Mouse (Mus musculus) yolk sac, embryonic 10.5 days (tissue): Measurements from ENCODE around the gene Bcor.
A peak's percentile ranks its signal among the peaks of the same experiment; 100 is the strongest.

Experiments used
- DNase-seq: peaks from one replicate; pipeline ENCODE4 v3.0.0-alpha.2; 2017; ENCODE audit warnings: low spot score

The Bcor gene

DNA sequence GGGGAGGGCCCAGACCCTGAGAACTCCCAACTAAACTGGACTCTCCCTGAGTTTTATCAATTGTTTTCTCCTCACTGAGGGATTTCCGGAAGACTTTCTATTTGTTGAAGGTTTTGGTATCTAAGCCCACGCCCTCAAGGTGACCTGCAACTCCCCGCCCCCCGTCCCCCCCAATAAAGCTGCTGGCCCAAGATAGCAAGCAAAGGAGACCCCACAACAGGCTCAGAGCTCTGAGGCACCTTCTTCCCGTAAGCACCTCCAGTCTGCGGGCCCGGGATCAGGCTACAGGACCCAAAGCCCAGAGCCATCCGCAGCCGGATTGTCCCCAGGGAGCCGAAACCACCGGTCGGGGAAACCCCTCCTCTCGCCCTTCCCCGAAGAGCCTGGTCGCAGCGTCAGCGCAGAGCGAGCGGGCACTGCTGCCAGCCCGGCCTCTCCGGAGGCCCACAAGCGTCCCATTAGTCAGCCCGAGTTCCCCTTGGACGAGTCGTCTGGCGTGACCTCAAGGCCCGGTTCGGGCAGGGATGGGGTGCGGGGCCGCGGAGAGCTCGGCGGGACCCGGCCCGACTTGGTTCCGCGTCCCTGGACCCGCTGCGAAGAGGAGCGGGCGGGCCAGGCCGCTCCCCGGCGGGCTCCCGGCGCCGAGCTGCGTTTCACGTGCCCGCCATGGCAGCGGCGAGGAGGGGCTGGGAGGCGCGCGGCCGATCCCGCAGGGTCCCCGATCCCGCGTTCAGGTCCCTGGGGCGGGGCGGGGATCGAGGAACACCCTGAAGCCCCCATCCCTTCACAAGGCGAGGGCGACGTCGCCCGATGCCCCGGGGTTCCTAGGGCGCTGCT lies 73.3 kb downstream of the Bcor start:
- DNase-seq = peak; percentile 26

DNA sequence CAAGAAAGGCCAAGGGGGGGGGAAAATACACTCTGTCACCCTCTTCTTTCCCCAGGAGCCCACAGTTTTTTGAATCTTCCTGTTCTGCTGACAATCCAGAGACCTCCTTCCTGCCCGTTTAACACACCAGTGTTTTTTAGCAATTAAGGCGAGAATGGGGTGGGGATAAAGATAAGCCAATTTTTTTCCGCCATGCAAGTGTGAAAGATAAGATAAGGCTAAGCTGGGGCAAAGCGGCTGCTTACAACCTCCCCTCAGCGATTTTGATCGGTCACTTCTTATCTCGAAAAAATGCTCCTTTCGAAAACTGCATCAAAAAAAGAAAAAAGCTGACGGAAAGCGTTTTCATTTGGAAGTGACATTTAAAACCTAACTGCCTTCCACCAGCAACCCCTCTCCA lies 74.2 kb downstream of the Bcor start:
- DNase-seq = no peak

DNA sequence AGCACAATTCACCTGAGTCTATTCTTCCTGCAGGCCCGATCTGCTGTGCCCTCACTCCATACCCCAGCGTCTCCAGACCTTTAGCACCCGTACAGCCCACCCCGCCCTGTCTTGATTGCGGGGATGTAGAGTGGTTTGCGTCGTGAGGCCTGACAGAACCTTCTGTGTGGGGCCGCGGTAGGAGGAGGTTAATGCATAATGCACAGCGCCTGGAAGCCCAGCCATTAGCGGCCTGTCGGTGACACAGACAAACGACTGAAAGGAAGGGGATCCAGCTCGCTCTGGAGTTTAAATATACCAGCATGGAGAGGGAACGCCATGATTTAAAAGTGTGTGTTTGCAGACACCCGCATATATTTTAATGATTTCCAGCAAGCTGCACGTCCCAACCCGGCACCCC lies 74.9 kb downstream of the Bcor start:
- DNase-seq = no peak

DNA sequence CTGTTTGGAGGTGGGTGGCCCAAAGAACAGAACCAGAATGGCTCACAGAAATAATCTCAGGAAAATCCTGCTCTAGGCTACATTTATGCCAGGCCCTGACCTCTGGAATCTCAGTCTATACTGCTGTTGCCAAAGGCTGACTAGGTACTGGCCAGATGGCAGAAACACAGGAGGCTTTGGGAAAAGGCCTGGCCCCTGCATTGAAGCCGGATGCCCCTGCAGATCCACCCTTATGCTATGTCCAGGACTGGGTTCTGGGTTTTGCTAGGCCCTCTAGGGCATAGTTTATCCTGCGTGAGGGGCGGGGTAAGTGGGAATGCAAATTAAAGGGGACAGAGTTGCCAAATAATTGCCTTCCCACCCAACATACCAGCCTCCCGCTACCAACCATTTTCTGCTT lies 75.5 kb downstream of the Bcor start:
- DNase-seq = no peak

DNA sequence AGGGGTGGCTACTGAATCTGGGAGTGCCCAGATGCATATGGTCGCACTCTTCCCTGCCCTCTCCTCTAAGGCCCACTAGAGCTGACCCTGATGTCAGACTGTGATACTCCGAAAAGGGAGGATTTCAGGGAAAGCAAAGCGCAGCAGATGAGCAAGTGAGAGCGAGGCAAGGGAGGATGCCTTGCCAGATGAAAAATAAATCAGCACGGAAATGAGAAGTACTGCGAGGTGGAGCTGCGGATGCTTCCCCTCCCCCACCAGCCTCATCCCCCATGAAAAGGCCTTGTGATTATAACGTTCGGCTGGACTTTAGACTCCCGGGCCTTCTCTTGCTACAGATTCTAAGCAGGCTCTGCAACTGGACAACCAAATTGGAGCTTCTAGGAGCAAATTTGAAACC lies 76.5 kb downstream of the Bcor start:
- DNase-seq = peak; percentile 34

DNA sequence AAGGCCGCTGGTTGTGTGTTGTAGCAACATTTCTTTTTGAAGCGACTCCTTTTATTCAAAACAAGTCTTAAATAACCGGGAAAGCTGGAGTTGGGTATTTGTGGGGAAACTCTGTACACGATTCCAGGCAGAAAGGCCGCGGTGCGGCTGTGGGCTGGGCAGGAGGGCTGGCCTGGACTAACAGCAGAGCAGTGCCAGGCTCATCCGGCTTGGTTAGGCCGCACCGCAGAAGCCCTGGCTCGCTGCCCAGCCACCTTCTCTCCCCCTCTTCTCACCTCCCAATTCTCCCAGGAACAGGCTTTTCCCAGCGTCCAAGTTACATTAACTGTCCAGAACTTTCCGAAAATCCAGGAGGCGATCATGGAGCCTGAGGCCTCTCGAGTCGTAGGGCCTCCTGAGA lies 77.4 kb downstream of the Bcor start:
- DNase-seq = no peak

DNA sequence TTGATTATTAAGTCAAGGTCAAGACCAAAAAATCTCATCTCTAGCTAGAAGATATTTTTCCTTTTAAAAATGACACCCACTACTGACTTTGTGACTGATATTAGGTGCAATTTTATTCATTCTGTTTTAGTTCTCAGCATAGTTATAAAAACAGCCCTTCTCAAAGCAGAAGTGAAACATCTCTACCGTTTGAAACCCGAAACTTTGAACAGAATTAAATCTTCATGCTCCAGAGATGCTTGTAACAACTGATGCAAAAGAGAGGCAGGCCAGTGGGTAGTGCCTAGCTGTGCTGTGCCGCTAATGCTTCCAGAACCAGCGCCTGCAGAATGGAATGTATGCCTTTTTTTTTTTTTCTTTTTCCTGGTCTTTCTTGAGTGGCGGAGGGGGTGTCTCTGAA lies 78.0 kb downstream of the Bcor start:
- no peak for DNase-seq

DNA sequence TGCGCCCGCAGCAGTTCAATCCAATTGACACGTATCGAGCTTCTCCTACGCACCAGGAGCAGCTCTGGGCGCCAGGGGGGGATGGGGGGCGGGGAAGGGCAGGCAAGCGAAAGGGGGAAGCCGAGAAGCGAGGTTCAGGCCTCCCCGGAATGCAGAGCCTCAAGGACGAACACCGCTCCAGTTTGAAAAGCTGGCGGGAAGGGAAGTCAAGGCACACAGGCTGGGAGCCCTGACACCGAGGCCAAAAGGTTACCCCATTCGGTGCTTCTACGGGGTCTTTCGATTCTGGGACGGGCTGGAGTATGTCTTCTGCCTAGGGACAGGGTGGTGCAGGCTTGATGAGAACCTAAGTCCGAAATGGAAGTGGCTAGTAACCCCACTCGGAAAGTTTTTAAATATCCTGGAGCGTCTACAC lies 78.4 kb downstream of the Bcor start:
- no peak for DNase-seq

DNA sequence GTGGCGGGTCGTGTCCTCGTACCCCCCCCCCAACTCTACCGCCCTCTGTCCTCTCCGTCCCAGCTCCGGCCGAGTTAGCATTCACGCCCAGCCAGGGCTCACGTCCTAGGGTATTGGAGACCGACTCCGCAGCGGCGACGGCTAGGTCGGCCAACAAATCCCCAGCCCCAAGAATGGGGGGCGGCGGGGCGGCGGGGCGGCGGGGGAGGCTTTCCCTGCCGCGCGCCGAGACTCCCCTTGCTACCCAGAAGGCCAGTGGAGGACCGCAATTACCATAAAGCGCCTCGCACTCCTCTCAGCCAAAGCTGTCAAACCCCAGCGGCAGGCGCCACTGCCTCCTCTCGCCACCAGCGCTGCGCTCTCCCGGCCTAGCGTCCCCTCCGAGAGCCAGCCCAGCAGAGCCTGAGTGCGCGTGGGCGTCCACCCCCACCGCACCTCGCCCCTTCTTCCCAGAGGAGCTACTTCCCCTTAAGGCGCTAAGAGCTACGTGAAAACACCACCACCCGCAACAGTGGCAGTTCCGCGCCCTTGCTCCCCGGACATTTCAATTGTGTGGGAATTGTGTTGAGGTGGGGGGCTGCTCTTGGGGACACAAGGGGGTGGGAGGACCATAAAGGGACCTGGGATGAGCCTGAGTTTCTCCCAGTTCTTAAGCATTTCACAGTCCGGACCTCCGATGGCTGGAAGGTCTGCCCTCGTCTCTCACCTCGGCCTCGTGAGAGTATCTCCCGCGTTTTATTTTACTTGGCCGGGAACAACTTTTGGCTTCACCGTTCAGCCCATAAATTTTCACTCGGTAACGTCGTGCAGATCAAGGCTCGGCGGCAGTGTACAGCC lies 79.0 kb downstream of the Bcor start:
- peak; percentile 40 for DNase-seq

DNA sequence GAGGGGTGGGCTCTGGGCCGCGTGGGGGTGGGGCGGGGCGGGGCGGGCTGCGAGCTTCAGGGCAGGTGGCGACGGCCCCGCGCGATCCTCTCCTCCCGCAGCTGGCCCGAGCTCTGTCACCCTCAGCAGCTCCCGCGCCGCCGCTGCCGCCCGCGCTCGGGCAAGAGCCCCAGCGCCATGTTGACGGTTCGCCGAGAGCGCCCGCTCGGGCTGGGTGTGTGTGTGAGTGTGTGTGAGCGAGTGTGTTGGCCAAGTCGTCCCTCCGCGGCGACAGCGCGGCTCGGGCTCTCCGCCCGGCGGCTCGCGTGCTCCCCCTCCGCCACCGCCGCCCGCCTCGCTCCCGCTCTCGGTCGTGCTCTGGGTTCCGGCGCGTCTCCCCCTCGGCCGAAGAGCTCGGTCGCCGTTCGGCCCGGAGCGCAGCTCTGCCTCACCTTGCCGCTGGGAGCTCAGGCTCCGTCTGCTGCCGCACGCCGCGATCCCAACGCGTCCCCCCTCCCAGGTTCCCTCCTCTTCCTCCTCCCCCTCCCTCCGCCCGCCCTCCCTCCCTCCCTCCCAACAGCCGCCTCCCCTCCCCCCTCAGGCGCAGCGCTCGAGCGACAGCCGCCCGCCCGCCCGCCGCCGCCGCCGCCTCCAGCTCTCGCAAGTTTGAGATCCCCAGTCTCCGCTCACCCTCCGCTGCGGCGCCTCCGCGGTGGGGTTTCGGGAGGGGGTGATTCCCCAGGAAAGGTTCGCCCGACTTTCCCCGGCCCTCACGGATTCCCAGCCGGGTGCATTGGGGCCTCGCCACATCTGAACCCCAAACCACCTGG lies 79.9 kb downstream of the Bcor start:
- DNase-seq = peak; percentile 76

DNA sequence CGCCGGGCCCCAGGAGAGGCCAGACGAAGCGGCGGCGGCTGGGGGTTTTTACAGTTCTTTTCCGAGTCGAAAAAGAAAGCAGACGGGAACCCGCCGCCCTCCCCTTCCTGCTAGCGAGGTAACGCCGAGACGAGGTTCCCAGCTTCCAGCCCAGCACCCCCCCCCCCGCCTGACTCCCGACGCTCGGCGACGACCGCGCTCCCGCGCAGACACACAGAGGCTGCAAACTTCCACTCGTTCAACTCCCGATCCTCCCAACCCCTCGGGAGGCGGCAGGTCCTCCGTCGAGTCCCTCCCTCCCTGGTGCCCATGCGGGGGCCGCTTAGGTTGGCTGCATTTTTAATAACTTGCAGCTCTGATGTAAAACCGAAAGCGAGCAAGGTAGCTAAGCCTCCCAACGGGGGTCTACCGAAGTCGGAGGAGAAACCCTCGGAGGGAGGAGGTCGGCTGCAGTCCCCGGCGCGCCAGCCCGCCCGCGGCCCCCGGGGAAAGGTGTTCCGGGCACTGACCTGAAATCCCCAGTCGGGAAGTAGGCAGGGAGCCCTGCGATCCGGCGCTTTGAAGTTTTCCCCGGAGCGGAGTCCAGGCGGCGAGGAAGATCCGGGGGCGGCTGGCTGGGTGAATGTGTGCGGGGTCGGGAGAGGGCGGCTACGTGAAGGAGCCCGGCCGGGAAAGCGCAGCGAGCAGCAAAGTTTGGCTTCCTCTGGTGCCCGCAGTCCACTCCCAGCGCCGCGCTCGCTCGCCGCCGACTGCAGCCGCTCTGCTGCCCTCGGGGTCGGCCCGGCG lies 80.7 kb downstream of the Bcor start:
- peak; percentile 32 for DNase-seq

DNA sequence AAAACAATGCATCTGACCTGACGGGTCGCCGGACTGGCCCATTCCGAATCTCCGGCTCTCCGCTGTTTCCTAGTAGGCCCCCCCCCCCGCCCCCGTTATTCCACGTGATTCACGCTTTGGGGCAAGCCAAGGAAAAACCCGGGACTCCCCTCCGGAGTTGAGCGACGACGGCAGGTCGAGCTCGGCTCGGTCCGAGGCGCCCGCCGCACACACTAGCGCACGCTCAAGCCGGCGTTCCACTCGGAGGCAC lies 81.2 kb downstream of the Bcor start:
- peak; percentile 24 for DNase-seq

DNA sequence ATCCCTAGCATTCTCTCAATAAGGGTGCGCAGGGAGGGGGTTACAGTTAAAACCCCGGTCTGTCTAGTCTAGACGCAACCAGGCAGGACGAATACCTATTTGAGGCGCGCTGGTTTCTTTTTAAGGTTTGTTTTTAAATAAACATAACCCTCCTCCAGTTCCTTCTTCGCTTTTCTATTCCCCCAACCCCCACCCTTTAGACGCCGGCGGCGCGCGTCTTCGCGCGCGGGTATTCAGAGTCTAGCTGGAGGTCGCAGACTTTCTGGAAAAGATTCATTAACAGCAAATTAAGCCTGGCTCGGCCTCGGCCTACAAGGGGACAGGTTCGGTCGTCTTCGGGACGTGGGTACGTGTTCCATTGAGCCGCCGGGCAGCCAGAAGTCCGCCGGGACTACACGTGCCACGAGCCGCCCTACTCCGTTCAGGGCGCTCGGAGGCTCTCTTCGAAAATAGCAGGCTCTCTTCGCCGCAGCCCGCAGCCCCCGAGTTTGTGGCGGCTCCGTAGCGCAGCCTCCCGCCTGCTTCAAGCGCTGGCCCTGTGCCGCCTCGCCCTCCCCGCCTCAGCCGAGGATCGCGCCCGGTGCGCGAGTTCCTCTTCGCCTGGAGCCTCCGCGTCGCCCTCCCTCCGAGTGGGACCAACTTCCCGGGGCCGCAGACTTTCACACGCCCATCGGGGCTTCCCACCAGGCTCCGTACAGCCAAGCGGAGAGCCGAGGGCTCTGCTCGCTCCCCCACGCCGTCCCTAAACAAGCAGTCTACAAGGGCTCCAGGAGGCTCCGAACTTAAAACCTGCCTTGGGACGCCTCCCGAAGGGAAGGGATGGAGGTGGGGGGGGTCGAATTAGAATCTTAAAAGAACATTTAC lies 81.7 kb downstream of the Bcor start:
- DNase-seq = peak; percentile 22

DNA sequence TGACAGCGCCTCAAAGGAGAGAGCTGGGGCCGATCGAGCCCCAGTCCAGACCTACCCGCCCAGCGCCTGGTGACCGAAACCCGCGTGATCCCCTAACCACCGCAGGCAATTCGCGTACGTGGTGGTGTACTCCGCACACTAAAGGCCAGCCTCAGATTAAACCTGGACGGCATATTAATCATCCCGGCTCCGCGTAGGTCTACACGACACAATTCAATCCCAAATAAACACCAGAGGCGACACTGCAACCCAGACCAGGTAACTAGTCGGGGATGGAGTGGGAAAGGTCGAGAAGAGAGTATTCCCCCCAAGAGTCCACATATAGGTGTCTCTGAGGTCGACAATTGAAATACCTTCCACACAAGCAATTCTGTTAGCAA lies 82.6 kb downstream of the Bcor start:
- DNase-seq = no peak

DNA sequence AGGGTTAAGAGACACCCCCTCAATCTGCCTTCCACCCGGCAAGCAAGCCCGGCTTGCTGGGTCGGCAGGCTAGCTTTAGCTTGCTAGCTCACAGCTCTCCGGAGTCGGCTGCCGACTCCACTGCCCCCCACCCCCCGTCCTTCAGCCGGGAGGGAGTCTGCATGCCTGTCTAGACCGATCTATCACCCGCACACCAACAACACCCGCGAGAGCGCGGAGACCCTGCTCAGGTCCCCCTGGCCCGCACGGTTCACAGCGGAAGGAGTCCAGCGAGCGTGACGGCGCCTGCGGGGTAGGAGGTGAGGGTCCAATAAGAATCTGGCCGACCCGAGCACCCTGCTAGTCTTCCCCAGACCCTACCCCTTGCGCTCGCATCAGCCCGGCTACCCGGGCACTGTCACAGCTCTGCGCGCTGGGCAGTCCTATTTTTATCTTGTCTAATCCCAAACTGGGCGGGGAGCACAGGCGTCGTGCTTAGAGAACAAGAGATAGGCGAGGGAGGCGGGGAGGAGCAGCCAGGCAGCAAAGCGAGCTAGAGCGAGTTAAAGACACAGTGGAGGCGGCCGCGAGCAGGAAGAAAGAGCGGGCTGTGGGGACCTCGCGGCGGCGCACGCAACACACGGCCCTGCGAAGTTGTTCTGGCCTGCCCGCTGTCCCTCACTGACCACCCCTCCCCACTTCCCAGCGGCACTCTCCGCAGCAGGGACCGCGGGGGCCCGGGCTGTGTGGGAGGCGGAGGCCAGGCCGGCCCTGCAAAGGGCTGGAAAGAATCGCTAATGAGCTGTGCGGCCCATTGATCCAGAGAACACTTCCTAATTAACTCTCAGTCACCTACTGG lies 83.2 kb downstream of the Bcor start:
- peak; percentile 64 for DNase-seq

DNA sequence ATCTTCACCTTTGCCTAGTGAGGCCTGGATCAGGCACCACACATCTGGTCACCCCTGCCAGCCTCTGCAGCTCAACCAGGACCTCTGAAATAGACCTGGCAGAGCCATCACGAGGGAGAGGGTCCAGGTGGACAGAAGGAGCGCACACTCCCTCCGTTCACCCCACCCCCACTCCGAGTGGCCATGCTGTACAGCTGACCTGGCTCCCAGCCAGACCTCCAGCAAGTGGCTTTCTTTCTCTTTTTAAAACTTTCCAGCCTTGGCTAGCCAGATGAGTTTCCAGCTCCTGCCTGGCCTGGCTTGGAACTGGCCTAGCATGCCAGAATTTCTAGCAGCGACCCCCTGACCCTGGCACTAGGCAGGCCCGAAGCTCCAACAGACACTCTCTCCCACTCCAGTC lies 87.4 kb downstream of the Bcor start:
- DNase-seq = no peak

DNA sequence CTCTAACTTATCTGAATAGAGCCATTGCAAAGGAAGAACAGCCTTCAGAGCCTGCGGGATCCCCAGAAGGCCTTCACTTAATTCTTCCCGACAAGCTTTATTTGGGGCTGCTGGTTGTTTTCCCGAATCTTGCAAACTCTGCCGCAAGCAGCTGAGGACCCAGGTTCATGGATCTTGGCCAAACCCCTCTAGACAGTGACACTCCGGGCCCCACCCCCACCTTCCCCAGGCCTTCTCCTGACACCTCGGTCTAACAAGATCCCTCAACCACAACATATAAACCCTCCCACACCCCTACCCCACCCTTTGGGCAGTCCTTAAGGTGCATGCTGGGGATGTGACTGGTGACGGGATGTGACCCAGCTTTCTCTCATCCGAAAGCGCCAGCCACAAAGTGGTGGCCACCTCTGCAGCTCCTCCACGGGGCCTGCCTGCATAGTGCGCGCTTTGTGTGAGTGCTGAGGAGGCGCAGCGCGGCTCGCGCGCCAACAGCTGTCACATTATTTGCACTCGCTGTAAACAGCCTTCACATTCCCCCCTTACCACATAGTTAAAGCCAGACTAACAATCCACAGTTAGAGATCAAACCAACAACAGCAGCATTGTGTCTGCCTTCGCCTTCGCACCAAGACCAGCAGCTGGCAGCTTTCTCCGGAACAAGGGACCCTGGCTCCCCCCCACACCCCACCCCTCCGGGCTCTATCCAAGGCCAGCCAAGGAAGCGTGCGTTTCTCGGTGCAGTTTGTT lies 91.0 kb downstream of the Bcor start:
- peak; percentile 12 for DNase-seq

DNA sequence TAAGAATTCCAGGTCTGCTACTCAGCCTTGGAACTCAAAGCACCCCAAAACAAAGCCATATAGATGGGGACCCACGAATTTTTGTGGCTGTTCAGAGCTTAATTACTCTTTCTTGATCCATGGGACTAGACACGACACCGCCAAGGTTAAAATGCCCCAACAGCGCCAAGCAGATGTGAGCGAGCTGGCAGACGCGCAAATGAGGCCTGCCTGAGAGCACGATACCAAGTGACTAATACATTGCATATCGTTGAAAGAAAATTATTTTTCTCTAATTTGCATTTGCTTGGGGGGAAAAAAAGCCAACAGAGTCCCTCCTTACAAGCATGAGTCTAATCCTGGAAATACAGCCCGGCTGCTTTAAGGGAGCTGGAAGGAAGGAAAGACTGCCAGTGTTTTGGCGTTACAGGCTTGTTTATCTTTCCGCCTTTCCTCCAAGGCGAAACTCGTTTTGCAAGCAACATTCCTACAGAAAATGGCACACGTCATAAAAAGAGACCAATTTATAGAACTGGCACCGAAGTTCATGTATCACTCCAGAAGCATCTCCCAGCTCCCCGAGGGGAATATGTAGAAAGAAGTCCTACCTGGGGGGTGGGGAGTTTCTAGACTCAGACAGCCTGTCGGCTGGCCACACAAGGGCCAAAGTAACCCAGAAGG lies 92.2 kb downstream of the Bcor start:
- DNase-seq = no peak

DNA sequence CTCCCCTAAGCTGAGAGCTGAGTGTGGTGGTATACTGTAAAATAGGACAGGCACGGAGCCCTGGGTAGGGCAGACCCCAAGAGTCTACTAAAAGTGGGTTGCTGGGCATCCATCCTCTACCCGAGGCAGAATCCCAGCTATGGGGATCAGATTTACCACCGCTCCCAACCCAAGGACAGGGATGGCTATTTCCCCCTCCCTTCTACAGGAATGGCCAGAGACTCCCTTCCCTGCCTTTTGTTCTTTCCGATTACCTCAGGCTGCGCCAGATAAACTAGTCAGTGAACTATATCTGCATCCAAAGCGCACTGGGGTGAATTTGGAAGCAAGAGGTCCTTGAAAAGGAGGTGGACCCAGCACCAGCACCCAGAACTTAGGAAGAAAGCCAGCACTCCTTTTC lies 93.1 kb downstream of the Bcor start:
- DNase-seq = no peak
